Mouse (Mus musculus) activated CD4-positive, CD25-positive, alpha-beta regulatory T cell, adult 4 months (primary cell): Measurements from ENCODE around the gene Ppp2r1b. TPM values are rescaled to one million over a fixed set of nuclear protein-coding genes. Genes with fewer than 3 reads are reported as not detected.
"Not testable (repeated sequence)": the region's sequence is repeated elsewhere in the genome, so short reads cannot be mapped to it uniquely, and the experiment has no call there.

Source experiments
- ATAC-seq: one replicate; pipeline ENCODE4 v1.8.0; 2017
- polyA plus RNA-seq, 2 experiments: library from polyadenylated mRNA; unstranded; fragments of 100-300 nt; shearing (Covaris generic); gene quantifications; one replicate each; pipeline ENCODE4 v1.2.1; 2017

The Ppp2r1b gene
- polyA plus RNA-seq = 10 to 100 TPM; 59.3 to 72.1 TPM

GRCm38 (mm10) chr9:50845081-50845480 lies at the start of gene Ppp2r1b:
TSS of gene Ppp2r1b (plus strand) at chr9:50845301.
- ATAC-seq = no peak

DNA sequence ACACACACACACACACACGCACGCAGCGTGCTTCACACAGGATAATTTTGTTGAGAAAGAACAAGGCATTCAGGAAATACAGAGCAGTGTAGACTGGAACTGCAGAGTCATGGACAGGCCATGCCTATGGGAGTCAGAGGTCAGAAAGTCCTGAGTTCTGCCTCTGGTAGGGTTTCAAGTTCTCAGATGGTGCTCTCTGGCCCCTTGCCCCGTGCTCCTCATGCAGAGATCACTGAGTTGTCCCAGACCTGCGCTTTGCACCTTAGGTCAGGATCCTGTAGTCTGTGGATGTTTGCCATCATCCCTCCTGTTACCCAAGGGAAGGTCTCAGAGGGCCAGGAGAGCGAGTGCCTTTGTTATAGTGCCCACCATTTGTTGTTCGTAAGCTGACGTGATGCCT lies 48.3 kb upstream of the Ppp2r1b start:
- no peak for ATAC-seq

GRCm38 (mm10) chr9:50797641-50798040 lies 47.5 kb upstream of the Ppp2r1b start:
- ATAC-seq = no peak

DNA sequence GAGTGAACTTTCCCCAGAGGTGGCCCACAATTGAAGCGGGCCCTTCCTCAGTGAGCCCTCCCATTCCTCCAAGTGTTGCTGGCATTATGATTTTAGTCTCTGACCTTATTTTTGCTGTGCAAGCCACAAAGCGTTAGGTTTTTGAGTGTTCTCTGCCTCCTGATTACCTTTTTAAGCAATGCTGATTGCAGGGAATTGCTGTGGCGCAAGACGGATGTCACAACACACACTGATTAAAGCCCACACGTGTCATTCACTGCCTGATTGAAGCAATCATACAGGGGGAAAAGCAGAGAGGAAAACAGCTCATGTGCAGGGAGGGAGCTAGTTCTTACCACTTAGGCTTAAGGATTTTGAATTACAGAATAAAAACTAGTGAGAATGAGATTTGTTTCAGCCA lies 46.7 kb upstream of the Ppp2r1b start:
- no peak for ATAC-seq

- peak; percentile 52 for ATAC-seq
These were observed 44.1 kb upstream of the Ppp2r1b start for GRCm38 (mm10) chr9:50800985-50801384.

- ATAC-seq = no peak
These were observed 41.9 kb upstream of the Ppp2r1b start for GRCm38 (mm10) chr9:50803055-50803671.

DNA sequence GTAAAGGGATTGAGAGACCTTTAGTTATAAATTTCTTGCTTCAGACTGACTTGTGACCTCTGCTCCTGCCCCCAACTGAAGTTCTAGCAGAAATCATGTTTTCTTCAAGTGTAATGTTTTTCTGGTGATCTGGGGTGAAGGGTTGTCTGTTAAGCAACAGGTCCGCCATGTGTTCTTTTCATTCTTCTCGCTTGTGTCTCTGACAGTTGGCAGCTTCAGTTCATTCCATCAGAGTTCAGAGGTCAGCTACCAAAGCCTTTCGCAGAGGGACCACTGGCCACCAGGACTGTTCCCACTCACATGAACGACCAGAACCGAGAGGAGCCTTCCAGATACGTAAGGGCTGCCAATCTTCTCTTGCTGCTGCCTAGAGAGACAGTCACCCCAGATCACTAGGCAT lies 36.6 kb upstream of the Ppp2r1b start:
- ATAC-seq = no peak

GRCm38 (mm10) chr9:50809146-50809545 lies 36.0 kb upstream of the Ppp2r1b start:
- no peak for ATAC-seq

DNA sequence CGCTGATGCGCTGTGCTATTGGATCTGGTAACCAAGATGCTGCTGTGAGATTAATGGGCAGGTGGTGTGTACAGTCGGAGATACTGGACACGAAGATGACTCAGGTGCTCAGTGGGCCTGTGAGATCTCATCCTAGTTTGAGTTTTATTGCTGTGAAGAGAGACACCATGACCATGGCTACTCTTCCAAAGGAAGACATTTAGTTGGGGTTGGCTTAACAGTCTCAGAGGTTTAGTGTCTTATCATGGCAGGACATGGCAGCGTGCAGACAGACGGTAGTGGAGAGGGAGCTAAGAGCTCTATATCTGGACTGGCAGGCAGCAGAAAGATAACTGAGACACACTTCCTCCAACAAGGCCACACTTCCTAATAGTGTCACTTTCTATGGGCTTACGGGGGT lies 33.9 kb upstream of the Ppp2r1b start:
- no peak for ATAC-seq

DNA sequence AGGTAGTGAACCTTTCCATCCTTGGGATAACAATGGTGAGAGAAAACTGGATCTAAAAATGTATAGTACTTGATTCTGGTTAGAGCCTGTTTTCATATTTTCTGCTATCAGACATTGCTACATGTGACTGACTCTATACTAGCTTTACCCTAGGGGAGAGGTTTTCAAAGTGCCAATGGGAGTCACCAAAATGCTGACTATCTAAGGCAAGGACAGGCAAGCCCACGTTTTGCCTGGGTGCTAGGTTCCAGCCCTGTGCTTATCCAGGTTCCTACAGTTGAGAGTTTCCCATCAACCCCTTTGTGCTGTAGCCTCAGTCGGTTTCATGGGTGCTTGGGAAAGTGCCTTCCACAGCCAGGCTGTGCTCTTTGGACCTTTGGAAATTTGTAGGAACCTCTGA lies 33.4 kb upstream of the Ppp2r1b start:
- no peak for ATAC-seq

DNA sequence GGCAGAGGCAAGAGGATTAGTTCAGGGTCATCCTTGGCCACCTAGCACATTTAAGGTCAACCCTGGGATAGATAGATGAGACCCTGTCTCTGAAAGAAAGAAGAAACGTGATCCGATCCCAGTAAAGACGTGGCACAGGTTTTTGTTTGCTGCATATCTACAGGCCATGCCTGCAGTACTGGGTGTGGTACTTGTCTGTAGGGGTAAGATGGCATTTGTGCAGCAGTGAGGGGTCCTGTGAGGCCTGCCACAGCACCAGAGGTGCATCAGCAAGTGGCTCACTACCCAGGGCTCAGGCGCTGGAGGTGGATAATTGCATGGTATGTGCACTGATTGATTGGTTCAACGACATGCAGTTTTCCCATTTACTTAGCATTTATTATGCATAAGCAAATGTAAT lies 31.3 kb upstream of the Ppp2r1b start:
- ATAC-seq = no peak

GRCm38 (mm10) chr9:50815666-50816065 lies 29.4 kb upstream of the Ppp2r1b start:
- ATAC-seq = no peak

- ATAC-seq = no peak
These were observed 28.6 kb upstream of the Ppp2r1b start for GRCm38 (mm10) chr9:50816512-50816911.

DNA sequence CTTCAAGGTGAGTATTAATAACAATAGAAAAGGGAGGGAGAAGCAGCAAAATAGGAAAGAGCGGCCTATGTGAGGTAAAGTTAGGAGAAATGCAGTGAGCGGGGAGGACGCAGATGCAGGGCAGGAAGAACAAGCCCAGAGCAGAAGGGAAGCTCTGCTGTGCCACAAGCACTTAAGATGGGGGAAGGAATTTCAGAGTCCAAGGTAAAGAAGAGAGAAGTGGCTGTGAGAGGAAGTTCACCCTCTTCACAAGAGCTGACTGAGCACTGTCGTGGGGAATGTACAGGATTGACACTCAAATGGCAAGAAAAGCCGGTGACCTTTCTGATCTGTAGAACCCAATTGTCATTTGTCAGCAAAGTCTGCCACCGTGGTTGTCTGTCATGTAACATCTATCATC lies 27.1 kb upstream of the Ppp2r1b start:
- ATAC-seq = no peak

GRCm38 (mm10) chr9:50819716-50820115 lies 25.4 kb upstream of the Ppp2r1b start:
- no peak for ATAC-seq

- no peak for ATAC-seq
These were observed 23.4 kb upstream of the Ppp2r1b start for GRCm38 (mm10) chr9:50821651-50822050.

GRCm38 (mm10) chr9:50822216-50822615 lies 22.9 kb upstream of the Ppp2r1b start:
- ATAC-seq = no peak

DNA sequence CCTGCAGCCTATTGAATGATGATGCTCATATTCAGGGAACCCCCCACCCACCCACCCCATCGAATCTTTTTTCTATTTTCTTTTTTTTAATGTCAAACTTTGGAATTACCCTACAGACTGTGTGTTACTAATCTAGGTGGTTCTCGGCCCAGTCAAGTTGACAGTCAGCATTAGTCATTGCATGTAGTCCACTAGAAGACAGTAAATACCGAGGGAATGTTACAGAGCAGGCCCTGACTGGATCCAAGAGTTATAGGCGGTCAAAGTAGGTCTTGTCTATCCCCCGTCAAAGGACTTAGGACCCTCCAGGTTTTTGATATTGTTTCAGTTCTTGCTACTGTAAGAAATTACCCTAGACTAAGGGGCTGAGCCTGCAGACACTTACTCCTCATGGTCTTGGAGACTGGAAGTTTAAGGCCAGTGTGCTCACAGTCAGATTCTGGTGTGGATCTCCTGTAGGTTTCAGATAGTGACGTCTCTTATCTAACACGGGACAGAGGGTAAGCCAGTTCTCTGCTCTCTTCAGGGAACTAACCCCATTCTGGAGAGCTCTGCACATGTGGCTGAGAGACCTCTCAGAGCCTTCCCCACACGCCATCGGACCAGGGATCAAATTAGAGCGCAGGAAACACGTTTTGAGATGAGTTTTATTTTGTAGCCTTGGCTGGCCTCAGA lies 21.2 kb upstream of the Ppp2r1b start:
- ATAC-seq = no peak

DNA sequence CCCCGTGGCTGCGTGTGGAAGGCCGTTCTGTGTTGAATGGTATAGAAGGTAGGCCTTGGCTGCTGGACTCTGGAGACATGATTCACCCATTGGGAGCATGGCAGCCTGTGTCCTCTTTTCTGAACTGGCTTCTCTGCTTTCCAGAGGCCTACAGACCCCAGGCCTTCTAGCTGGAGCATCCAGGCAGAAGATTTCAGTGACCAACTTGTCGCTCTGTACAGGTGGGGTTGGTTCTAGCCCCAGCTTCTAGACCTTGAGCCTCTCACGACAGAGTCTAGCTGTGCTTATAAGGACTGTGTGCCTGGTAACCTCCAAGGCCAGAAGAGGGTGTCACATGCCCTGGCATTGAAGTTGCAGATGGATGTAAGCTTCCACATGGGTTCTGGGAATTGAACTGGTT lies 13.6 kb upstream of the Ppp2r1b start:
- no peak for ATAC-seq

DNA sequence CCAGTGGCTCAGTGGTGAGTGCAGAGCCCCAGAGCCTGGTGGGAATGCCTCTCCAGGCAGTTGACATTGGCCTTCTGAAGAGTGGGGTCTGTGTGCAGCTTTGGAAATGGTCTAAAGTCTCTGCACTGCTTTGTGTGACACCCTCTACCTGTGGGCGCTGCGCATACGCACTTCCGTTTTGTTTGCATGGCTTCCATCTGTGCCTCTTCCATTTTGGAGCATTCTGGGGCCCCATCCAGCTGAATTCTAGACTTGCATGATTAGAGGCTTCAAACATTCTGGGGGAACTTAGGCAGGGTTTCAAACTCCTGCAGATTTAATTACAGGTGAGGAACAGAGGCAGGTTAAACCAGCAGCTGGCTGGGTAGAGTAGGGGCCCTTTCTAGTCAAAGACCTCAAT lies 12.9 kb upstream of the Ppp2r1b start:
- no peak for ATAC-seq

- ATAC-seq = not testable (repeated sequence)
These were observed 12.5 kb upstream of the Ppp2r1b start for GRCm38 (mm10) chr9:50832582-50832981.

- ATAC-seq = no peak
These were observed 11.3 kb upstream of the Ppp2r1b start for GRCm38 (mm10) chr9:50833786-50834185.

DNA sequence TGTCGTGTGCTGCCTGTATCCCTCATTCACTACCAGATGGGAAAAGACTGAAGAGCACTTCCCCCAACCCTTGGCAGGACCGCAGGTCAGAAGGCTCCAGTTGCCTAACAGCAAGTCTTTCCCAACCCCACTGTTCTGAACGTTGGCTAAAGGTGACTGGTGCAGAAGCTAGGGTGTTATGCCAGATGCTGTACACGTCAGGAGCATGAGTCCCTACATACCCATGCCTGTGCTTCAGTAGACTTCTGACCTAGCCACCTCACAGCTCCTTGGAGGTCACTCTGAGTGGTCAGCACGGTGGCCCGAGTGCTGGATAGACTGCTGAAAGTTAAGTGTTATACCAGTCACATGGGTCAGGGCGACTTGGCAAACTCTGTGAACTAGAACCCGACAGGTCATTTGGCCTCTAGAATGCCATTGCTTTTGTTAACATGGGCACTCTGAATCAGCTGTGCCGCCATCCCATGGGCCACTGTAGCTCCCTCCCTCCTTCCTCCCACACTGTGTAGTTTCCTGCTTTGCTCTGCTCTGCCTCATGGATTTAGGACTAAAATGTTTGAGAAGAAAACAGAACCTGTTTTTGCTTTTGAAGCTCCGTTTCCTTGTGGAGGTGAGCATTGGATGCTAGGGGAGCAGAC lies 9.9 kb upstream of the Ppp2r1b start:
- ATAC-seq = no peak

- peak; percentile 67 for ATAC-seq
These were observed 9.0 kb upstream of the Ppp2r1b start for GRCm38 (mm10) chr9:50836097-50836496.
